Mouse (Mus musculus) hindbrain, embryonic 14.5 days (tissue): Measurements from ENCODE around the gene Ctrb1. TPM values are rescaled to one million over a fixed set of nuclear protein-coding genes. Genes with fewer than 3 reads are reported as not detected.

Source experiments
- ATAC-seq: fragments of 200-750 bp; cut with Nextera tagmentation; 2 replicates; pipeline ENCODE4 v1.8.0; 2017; ENCODE audit warnings: moderate number of reproducible peaks, mild to moderate bottlenecking, moderate TSS enrichment, moderate library complexity; ENCODE audit not compliant: low FRiP score
- DNase-seq: peaks from one replicate; pipeline ENCODE4 v3.0.0-alpha.2; 2015; ENCODE audit warnings: low spot score
- H3K27ac ChIP-seq: fragments of 300-500 bp; sonication (generic); 2 replicates; pipeline ENCODE4 v1.5.1; 2014; ENCODE audit warnings: mild to moderate bottlenecking, moderate library complexity
- H3K27me3 ChIP-seq: fragments of 300-500 bp; sonication (generic); 2 replicates; pipeline ENCODE4 v1.6.1; 2014; ENCODE audit warnings: mild to moderate bottlenecking, low read length, mixed read lengths; ENCODE audit not compliant: control insufficient read depth, insufficient read depth
- H3K36me3 ChIP-seq: fragments of 300-500 bp; sonication (generic); replicated peaks from 2 replicates; pipeline ENCODE4 v1.6.1; 2014; ENCODE audit not compliant: control insufficient read depth, insufficient read depth
- H3K4me1 ChIP-seq: fragments of 300-500 bp; sonication (generic); replicated peaks from 2 replicates; pipeline ENCODE4 v1.6.1; 2014; ENCODE audit warnings: antibody characterized with exemption, low read length, mixed read lengths; ENCODE audit not compliant: control insufficient read depth, insufficient read depth
- H3K4me2 ChIP-seq: fragments of 300-500 bp; sonication (generic); replicated peaks from 2 replicates; pipeline ENCODE4 v1.6.1; 2014; ENCODE audit warnings: mild to moderate bottlenecking, moderate library complexity
- H3K4me3 ChIP-seq: fragments of 300-500 bp; sonication (generic); replicated peaks from 2 replicates; pipeline ENCODE4 v1.5.1; 2014; ENCODE audit warnings: mild to moderate bottlenecking, low read length
- H3K9ac ChIP-seq: fragments of 300-500 bp; sonication (generic); 2 replicates; pipeline ENCODE4 v1.6.1; 2014
- H3K9me3 ChIP-seq: fragments of 300-500 bp; sonication (generic); 2 replicates; pipeline ENCODE4 v1.6.1; 2016; ENCODE audit warnings: low read length; ENCODE audit not compliant: control insufficient read depth
- WGBS: fragments of 180-500 bp; shearing (Covaris S2); extraction: QIAGEN DNeasy Blood & Tissue Kit; methylation state at CpG from one replicate; pipeline ENCODE4 v1.1.7; 2014; 5-methylcytosine and 5-hydroxymethylcytosine counted together
- polyA plus RNA-seq: library from polyadenylated mRNA; unstranded; fragments of >200 nt; fragmentation: Nextera tagmentation; extraction: Ambion mirVana; gene quantifications from 2 replicates; pipeline ENCODE4 v1.2.1, GENCODE M21; 2014

Ctrb1 gene
- polyA plus RNA-seq, 1 experiment from 2014 or later, result not detected

DNA sequence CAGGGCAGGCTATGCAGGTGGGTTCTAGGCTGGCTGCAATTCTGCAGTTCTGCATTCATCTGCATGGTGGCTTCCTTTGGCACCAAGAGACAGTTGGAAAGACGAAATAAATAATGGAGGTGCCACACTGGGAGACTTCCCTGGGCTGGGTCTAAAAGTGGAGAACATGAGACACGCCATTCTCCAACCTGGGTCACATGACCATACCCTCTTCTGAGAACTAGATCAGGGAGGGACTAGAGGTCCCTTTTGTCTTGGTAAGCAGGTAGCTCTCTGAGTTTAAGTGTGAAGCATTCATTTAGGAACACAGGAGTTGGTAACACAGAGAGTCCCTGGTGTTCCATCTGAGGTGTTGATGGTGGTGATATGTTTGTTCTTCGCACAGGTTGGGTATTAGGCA lies 9.4 kb upstream of the Ctrb1 start:
- WGBS, result 78% methylated on average over 3 of the region's 3 CpGs
- no peak for ATAC-seq
- no peak overlapping the region for H3K4me3 ChIP-seq

DNA sequence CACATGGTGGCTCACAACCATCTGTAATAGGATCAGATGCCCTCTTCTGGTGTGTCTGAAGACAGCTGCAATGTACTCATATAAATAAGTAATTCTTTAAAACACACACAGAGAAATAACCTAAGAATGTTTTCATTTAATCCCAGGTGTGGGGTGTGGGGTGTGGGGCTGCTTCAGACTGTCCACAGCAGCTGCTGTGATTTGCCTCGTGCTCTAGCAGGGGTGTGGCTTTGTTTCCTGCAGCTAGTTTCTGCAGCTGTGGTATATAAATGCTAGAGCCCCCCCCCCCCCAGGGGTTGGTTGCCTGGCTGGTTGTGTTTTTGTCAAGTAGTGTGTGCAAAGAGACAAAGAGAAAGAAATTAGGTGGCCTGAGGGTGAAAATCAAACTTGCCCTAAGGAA lies 8.2 kb upstream of the Ctrb1 start:
- Histone ChIP-seq H3K27ac (no peak overlapping the region), H3K9ac (no peak overlapping the region), H3K4me1 (no peaks in the 10 kb centered on the region), H3K4me2 (no peak overlapping the region), H3K36me3 (no peaks in the 10 kb centered on the region), H3K27me3 (no peaks in the 10 kb centered on the region), H3K9me3 (no peaks in the 10 kb centered on the region), H3K4me3 (no peak overlapping the region)
- DNase-seq, result no peak
- ATAC-seq, result no peak
- WGBS, result 50% methylated on average over 1 of the region's 1 CpGs

More for the DNA sequence above, 9.4 kb upstream of the Ctrb1 start:
- Histone ChIP-seq H3K36me3 (no peaks in the 10 kb centered on the region), H3K9me3 (no peaks in the 10 kb centered on the region), H3K27ac (no peak overlapping the region), H3K4me2 (no peak overlapping the region), H3K27me3 (no peaks in the 10 kb centered on the region), H3K9ac (no peak overlapping the region), H3K4me1 (no peaks in the 10 kb centered on the region)
- DNase-seq, result no peak

DNA sequence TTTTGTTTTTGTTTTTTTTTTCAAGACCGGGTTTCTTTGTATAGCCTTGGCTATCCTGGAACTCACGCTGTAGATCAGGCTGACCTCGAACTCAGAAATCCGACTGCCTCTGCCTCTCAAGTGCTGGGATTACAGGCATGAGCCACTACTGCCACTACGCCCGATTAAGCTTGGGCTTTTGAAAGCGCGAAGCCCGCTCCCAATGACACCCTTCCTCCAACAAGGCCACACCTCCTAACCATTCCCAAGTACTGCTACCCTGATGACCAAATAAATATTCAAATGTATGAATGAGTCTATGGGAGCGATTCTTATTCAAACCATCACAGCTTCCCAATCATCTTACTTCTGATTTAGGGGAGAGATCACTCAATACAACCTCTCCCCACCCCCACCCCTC lies 6.8 kb upstream of the Ctrb1 start:
- Histone ChIP-seq H3K4me1 (no peaks in the 10 kb centered on the region), H3K4me2 (no peak overlapping the region), H3K9ac (no peak overlapping the region), H3K9me3 (no peaks in the 10 kb centered on the region), H3K27ac (no peak overlapping the region), H3K4me3 (no peak overlapping the region), H3K27me3 (no peaks in the 10 kb centered on the region), H3K36me3 (no peaks in the 10 kb centered on the region)
- 83% methylated on average over 10 of the region's 10 CpGs for WGBS
- DNase-seq, result no peak
- no peak for ATAC-seq

DNA sequence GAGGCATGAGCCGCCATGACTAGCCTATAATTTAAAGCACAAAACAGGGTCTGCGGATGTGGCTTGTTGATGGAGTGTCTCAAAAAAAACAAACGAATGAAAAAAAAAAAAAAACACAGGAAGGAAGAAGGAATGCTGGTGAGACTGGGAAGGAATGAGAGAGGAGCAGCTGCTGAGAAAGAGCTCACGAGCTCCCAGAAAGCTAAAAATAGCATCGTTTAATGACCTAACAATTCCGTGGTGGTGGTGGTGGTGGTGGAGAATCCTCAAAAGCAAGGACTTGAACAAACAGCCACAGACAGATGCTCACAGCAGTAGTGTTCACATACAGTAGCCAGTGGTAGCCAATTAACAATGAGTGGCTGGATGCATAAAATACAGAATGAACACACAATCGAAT lies 4.6 kb upstream of the Ctrb1 start:
- 72% methylated on average over 7 of the region's 7 CpGs for WGBS
- Histone ChIP-seq H3K27me3 (no peaks in the 10 kb centered on the region), H3K4me3 (no peak overlapping the region), H3K4me2 (no peak overlapping the region), H3K27ac (no peak overlapping the region), H3K4me1 (no peaks in the 10 kb centered on the region), H3K9me3 (no peaks in the 10 kb centered on the region), H3K36me3 (no peaks in the 10 kb centered on the region), H3K9ac (no peak overlapping the region)
- ATAC-seq, result no peak
- no peak for DNase-seq

DNA sequence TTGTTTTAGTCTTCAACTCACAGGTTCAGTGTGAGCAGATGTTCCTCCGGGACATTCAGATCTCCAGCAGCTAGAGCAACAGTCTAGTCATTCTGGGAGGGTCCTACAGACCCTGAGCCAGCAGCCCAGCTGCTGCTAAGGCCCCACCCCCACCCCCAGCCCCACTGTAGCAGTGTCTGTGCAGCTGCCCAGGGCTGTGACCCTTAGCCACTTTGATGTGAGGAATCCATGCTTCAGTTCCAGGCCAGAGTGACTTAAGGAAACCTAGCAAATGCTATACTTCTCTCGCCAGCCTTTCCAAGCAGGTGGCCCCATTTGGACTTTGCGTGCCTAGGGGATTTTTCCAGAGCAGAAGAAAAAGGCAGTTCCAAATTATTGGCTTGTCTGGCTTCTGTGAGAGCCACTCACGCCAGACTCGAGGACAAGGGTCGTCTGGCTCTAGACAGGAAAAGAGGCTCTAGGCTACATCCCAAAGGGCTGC lies 2.5 kb upstream of the Ctrb1 start:
- Histone ChIP-seq H3K4me3 (no peak overlapping the region), H3K27ac (no peak overlapping the region), H3K9ac (no peak overlapping the region), H3K4me2 (no peak overlapping the region), H3K9me3 (no peaks in the 10 kb centered on the region), H3K36me3 (no peaks in the 10 kb centered on the region), H3K4me1 (no peaks in the 10 kb centered on the region), H3K27me3 (no peaks in the 10 kb centered on the region)
- DNase-seq, result no peak
- ATAC-seq, result no peak
- 70% methylated on average over 6 of the region's 6 CpGs for WGBS

DNA sequence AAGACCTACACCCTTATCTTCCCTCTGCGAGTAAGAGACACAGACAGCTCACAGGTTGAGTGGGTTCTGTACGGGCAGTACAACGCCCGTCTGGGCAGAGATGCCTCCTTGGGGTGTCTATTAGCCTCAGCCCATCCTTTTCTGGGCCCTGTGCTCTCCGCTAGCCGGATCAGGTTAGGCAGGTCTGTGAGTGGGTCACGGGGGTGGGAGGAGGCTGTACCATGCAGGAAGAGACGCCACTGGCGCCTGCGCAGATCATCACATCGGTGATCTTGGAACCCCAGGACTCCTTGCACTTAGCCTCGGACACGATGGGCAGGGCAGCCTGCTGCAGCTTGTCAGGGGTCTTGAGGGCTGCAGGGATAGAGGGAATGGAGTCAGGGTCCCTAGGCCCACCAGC lies 3.9 kb downstream of the Ctrb1 start:
- Histone ChIP-seq H3K27ac (no peak overlapping the region), H3K27me3 (no peaks in the 10 kb centered on the region), H3K4me3 (no peak overlapping the region), H3K4me1 (no peaks in the 10 kb centered on the region), H3K9ac (no peak overlapping the region), H3K4me2 (no peak overlapping the region), H3K9me3 (no peaks in the 10 kb centered on the region), H3K36me3 (no peaks in the 10 kb centered on the region)
- WGBS, result 85% methylated on average over 13 of the region's 13 CpGs
- ATAC-seq (no peak), DNase-seq (no peak)

DNA sequence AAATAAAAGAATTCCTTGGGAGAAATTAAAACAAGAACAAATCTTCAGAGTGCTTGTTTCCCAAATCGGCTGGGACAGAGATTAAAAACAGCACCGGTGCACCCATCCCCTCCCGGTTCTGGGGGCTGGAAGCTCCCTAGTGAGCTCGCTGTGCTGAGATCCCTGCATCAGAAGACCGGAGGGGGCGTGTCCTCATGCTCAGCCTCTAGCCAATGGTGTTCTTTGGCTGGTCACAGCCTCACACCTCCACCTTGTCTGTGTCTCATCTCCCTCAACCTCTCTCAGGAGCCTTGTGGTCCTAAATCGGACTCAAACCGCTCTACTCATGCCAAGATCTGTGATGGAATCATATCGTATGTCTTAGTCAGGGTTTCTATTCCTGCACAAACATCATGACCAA lies 8.3 kb downstream of the Ctrb1 start:
- Histone ChIP-seq H3K27ac (no peak overlapping the region), H3K4me1 (no peaks in the 10 kb centered on the region), H3K9me3 (no peaks in the 10 kb centered on the region), H3K4me2 (no peak overlapping the region), H3K27me3 (no peaks in the 10 kb centered on the region), H3K9ac (no peak overlapping the region), H3K4me3 (no peak overlapping the region), H3K36me3 (no peaks in the 10 kb centered on the region)
- ATAC-seq (no peak), DNase-seq (no peak)
- 35% methylated on average over 9 of the region's 9 CpGs for WGBS

DNA sequence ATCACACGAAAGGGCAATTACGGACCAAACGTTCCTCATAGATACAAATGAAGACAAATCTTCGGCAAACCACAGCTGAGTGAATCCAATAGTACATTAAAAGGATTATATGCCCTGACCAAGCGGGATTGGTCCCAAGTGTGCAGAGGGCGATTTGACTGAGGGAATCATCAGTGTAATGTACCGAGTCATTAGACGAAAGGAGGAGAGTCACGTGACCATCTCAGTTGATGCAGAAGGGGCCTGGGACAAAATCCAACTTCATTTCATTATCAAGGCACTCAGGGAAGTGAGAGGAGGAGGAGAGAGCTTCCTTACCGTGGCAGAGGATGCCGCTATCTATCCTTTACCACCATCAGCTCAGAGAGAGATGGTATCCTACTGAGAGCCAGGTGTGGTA lies 9.7 kb downstream of the Ctrb1 start:
- Histone ChIP-seq H3K4me2 (peak overlapping the region; percentile 7; the same call in 1 of the 2 replicates), H3K27ac (no peak overlapping the region; the same call in 1 of the 2 replicates), H3K4me1 (no peaks in the 10 kb centered on the region), H3K9me3 (peaks cover 4% of the 10 kb centered on the region; the same call in 1 of the 2 replicates), H3K4me3 (no peak overlapping the region), H3K36me3 (no peaks in the 10 kb centered on the region), H3K27me3 (no peaks in the 10 kb centered on the region), H3K9ac (no peak overlapping the region)
- ATAC-seq, result no peak
- 60% methylated on average over 11 of the region's 11 CpGs for WGBS
- DNase-seq, result peak; percentile 41

DNA sequence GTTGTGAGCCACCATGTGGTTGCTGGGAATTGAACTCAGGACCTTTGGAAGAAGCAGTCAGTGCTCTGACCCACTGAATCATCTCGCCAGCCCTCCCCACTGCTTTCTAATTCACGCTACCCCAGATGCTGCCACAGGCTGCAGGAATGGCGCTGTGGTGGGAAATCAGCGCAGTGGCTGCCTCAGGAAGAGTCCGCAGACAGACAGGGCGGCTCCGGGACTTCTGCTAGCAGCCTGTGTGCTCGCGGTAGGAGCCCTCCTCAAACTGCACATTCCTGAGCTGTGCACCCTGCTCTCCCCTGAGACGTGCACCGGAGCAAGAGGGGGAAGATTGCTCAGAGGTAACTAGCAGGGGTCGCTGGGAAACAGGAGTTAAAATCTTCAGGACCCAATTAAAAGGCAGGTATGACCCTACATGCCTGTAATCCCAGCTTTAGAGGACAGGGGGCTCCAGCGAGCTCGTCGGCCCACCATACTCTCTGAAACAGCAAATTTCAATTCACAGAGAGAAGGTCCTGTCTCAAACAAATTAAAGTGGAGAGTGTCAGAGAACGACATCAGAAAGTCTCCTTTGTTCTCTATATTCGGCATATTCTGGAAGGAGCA lies 10.3 kb downstream of the Ctrb1 start:
- H3K4me3 ChIP-seq, result no peak overlapping the region
- H3K27ac ChIP-seq, result no peak overlapping the region; the same call in 1 of the 2 replicates
- DNase-seq (peak; percentile 30), ATAC-seq (no peak)
- H3K9ac ChIP-seq, result no peak overlapping the region
- H3K4me1 ChIP-seq, result no peaks in the 10 kb centered on the region
- no peaks in the 10 kb centered on the region for H3K36me3 ChIP-seq
- 38% methylated on average over 17 of the region's 17 CpGs for WGBS
- peak overlapping the region; percentile 7; the same call in 1 of the 2 replicates for H3K4me2 ChIP-seq
- H3K9me3 ChIP-seq, result peaks cover 6% of the 10 kb centered on the region; the same call in 1 of the 2 replicates
- no peaks in the 10 kb centered on the region for H3K27me3 ChIP-seq

DNA sequence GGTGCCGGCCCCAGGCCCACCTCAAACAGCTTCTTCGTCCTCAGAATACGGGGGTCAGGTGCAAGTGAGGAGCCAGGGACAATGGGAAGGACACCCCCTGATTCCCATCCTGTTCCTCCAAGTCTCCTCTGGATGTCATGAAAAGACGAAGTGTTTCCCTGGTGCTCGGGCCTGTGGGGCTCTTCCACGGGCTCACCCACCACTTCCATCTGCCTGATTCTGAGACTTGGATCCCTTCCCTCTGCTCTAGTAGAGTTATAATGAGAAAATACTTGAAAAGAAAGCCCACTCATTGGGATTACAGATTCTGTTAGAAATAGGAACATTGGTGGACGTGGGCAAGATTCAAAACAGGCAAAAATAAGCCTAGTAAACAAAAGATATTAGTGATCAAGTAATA lies 12.0 kb downstream of the Ctrb1 start:
- no peaks in the 10 kb centered on the region for H3K36me3 ChIP-seq
- H3K9me3 ChIP-seq, result peaks cover 6% of the 10 kb centered on the region; the same call in 1 of the 2 replicates
- H3K27ac ChIP-seq, result no peak overlapping the region
- H3K4me2 ChIP-seq, result no peak overlapping the region
- H3K4me1 ChIP-seq, result no peaks in the 10 kb centered on the region
- no peaks in the 10 kb centered on the region for H3K27me3 ChIP-seq
- DNase-seq, result no peak
- no peak overlapping the region for H3K4me3 ChIP-seq
- ATAC-seq, result no peak
- WGBS, result 91% methylated on average over 7 of the region's 7 CpGs
- no peak overlapping the region for H3K9ac ChIP-seq
